Mouse (Mus musculus): ENCODE measurements around the gene Adcy6. TPM values are rescaled to one million over a fixed set of nuclear protein-coding genes. Genes with fewer than 3 reads are reported as not detected.

Adcy6 gene
- total RNA-seq (2021), result 10 to 100 TPM; 33.1 to 36.4 TPM
- long read RNA-seq, experiment 1, partial matches to known transcripts, result 2 of 13 reads
- long read RNA-seq, experiment 1, other reads (novel, unspliced or antisense), result 10 of 13 reads
- long read RNA-seq, experiment 2, partial matches to known transcripts, result 0 of 9 reads
- long read RNA-seq, experiment 2, other reads (novel, unspliced or antisense), result 9 of 9 reads

DNA sequence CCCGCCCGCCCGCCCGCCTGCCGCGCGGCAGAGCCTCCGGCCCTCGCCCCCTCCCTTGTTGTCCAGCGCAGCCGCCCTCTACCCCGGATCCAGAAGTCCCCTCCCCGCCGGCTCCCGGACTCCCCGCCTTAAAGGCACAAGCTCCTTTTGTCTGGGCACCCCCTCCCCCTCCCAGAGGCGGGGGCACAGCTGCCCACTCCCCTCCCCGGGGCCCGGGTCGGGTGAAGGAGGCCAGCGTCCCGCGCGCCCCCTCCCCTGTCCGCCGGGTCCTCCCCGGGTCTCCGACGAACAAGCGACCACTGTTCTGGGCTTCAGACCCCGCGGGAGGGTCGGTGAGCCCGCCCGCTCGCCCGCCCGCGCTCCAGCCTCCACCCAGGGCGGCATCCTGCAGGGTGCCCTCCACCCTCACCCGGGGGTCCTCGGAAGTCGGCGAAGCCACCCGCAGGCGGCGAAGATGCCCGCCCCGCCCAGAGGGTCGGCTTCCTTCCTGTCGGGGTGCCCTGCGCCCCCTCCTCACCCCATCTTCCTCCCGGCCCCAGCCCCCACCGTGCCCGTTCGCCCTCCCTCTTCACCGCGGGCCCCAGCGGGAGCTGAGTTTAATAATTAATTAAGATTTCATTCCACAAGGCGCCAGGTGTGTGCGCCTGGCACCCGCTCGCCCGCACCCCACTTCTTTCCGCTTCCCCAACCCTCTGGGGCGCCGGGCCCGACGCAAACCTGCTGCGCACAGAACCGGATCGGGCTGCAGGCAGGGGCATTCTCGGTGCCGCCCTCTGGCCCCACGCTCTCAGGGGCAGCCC is at the start of gene Adcy6:
Adcy6 (minus strand) TSS at position 746 of the 800 bp plus-strand sequence.
- peak; percentile 86 for DNase-seq
- intact Hi-C loops (cut with DNase I; ENCODE audit: low total_unique reads), result loop anchor here (5.0 kb wide), 1 partner anchor 1363 kb away; the partner anchor contains the start of gene Larp4

DNA sequence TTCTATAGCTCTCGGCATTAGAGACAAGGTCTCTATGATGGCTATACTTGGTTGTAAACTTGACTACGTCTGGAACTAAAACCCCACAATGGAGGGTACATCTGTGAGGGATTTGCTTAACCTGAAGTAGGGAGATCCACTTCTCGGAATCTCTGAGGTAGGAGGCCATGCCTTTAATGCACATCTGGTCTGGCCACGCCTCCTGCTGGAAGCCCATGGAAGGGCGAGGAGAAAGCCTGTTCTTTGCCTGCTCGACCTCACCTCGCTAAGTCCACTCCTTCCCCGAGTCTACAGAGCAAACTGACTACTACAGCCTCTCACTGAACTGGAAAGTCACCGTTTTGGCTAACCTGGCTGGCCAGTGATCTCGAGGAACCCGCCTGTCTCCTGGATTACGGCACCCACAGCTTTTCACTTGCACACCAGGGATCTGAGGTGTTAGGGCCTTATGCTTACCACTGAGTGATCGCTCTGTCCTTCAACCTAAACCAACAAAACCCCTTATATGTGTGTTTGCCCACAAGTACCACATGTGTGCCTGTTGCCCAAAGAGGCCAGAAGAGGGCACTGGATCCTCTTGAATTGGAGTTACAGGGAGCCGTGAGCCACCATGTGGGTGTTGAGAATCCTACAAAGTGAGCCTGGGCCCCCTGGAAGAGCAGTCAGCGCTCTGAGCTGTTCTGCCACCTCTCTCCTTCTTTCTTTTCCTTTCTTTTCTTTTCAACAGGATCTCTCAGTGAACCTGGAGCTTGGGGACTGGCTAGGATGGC is 47.3 kb upstream of the Adcy6 start:
- no peak for DNase-seq
- intact Hi-C loops (cut with DNase I; ENCODE audit: low total_unique reads), result no loop called here

DNA sequence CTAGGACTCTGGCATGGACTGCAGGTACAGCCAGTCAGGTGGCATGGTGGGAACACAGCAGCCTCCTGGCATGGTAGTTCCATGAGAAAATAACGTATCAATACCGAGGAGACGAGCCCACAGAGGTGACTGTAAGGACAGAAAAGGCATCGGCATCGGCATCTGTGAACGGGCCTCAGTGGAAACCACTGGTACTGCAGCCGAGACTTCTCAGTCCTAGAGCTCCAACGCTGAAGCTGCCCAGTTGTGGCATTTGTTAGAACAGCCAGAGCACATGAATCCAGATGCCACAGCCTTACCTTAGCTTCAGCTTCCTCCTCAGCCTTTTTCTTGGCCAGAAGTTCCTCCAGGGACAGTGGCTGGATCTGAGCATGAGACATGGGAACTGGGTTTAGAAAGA is 42.3 kb upstream of the Adcy6 start:
- DNase-seq, result no peak
- intact Hi-C loops (cut with DNase I; ENCODE audit: low total_unique reads), result no loop called here

DNA sequence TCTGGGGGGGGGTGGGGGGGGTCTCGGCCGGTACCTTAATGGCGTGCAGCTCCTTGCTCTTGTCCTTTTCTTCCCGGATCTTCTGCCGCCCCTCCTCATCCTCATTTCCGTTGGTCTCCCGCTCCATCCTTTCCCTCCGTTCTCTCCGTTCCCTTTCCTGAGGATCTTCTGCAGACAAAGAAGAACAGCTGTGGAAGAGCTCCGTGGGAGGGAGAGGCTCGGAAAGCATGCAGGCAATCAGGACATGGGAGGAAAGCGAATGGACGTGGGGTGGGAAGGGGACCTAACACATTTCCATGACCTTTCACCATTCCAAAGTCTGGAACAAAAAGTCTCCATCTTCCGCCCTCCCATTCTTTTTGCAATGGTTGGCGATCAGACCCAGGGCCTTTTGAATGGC is 41.6 kb upstream of the Adcy6 start:
- intact Hi-C loops (cut with DNase I; ENCODE audit: low total_unique reads), result no loop called here
- DNase-seq, result no peak

DNA sequence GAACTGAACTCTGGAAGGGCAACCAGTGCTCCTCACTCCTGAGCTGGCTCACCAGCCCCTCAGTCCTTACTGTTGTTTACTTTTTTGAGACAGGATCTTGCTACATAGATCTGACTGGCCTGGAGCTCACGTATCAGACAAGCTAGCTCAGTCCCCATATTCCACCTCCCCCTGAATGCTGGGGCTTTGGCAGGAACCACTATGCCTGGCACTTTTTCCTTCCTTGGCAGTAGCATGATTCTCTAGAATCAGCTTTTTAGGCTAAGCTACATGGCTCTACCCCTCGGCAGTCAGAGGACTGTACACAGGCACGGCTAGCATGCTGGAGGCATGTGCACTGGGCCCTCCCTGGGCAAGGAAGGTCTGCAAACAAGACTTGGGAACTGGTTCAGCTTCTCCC is 38.2 kb upstream of the Adcy6 start:
- intact Hi-C loops (cut with DNase I; ENCODE audit: low total_unique reads), result no loop called here
- no peak for DNase-seq

DNA sequence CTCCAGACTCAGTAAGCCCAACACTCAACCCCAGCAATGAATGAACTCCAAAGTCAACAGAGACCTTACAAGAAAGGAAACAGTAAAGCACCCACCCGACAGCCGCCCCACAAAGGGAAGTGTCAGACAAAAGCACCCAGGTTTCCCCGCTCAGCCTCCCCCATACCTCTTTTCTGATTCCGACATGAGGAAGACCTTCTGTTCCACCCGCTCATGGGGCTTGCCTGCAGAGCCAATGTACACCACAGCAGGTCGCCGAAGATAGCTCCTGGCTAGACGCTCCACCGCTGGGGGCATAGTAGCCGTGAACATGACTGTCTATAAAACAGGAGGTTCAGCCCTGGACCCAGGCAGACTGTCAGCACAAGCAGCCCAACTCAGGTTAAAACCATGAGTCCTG is 37.4 kb upstream of the Adcy6 start:
- DNase-seq, result no peak
- intact Hi-C loops (cut with DNase I; ENCODE audit: low total_unique reads), result no loop called here

DNA sequence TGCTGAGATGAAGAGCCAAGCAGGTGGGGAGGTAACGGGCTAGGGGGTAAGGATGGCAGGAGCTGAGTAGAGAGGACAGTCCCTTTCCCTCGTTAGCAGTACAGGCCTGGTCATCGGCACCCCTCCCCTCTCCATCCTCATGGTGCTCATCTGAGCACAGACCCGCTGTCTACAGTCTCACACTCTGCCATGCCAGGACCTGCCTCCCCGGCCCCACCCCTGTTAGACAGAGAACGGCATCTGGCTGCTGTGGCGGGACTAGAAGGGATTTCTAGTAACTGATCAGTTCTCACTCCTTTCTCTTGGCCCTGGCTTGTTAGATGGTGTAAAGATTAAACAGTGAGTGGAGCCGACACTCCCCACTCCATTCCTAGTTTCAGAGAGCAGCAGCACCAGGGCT is 36.9 kb upstream of the Adcy6 start:
- intact Hi-C loops (cut with DNase I; ENCODE audit: low total_unique reads), result no loop called here
- no peak for DNase-seq

DNA sequence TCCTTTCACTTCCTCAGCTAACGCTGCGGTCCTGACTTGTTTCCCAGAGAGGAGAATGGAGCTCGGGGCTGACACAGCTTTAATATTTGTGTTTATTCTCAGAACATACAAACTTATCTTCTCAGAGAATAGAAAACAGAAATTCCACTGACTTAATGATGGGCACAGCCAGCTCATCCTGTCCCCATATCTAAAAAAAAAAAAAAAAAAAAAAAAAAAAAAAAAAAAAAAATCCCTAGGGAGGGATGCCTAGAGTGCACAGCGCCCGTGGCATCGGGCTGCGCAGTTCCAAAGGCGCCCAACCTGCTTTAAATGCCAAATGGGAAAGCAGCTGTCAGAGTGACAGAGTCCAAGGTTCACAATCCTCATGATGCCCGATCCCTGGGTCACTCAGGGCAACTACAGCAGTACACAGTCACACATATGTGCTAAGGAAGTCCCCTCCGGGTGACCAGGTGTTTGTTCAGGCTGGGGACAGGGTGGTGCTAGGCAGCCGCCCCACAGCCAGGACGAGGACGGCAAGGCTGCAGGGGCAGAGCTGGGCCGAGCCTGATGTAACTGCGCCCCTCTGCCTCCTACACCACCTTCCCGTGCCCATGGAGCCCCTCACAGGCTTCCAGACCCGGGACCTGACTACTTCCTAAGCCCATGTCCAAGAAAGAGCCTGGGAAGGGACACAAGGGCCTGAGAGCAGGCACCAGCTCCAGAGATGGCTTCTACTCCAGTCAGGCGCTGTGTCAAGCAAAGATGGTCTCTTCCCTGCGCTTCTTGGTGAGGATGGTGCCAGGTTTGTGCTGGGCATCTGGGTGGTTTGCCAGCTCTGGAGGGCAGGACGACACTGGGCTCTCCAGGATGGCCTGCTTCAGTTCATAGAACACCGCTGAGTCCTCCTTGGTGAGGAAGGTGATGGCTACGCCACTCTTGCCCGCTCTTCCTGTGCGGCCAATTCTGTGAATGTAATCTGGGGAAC is 35.5 kb upstream of the Adcy6 start:
- intact Hi-C loops (cut with DNase I; ENCODE audit: low total_unique reads), result no loop called here
- no peak for DNase-seq

DNA sequence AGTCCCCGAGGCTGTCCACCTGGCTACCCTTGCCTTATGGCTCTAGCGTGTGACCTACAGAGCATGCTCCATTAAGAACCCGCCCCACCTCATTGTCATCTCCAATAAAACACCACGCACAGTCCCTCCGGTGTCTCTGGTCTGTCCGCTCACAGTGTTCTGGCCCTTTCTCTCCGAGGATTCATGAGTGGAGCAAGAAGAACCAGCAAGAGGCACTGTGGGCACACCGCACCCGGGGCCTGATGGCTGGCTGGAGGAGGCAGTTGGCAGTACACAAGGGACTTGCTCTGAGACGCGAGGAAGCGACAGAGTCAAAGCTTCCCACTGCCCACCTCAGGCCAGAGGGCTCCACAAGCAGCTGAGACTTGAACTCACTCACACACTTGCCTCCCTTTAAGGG is 34.5 kb upstream of the Adcy6 start:
- intact Hi-C loops (cut with DNase I; ENCODE audit: low total_unique reads), result no loop called here
- no peak for DNase-seq

DNA sequence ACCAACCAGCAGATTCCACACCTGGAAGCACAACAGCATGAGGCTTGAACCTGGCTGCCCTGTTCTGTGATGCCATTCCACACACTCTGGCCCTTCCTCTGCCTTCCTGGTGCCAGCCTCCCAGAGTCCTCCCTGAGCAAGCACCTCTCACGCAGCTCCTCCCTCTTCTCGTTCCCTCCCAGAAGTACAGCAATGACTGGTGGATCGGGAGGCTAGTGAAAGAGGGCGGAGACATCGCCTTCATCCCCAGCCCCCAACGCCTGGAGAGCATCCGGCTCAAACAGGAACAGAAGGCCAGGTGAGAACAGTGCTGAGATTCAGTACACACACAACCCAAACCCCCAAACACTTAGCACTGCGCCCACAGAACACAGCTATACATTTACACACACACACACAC is 30.3 kb upstream of the Adcy6 start:
- DNase-seq, result no peak
- intact Hi-C loops (cut with DNase I; ENCODE audit: low total_unique reads), result no loop called here

DNA sequence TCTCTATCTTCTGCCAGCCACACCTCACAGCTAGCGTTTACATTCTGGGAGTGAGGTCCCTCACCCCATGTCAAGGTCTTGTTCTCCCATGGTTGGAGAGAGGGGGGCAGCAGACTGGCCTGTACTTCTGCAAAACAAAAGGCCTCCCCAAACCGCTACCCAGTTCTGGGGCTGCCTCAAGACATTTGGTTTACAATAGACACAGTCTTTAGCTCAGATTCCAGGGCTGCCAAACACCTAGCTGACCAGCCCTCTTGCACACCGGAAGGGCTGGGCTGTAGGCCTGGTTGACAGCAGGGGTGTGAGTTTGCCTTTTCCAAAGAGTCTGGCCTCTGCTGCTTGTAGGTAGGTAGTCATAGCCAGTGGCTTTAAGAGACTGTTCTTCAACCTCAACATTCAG is 27.3 kb upstream of the Adcy6 start:
- DNase-seq, result no peak
- intact Hi-C loops (cut with DNase I; ENCODE audit: low total_unique reads), result no loop called here

DNA sequence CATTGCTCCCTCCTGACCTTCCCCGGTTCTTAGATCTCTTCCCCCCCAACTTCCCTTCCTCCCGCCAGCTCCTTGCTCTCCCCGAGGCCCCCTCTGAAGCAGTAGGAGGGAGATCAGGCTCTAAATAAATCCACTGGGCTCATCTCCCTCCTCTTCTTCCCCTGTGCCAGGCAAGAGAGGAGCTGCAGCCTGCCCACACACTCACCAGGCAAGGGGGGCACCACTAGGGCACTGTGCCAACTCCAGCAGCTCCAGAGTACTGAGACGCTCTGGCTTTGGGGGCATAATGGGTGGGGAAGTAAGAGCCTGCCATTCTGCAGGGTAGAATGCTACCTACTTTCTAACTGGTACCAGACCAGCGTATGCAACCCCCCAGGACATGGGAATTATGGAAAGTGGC is 26.6 kb upstream of the Adcy6 start:
- DNase-seq, result no peak
- intact Hi-C loops (cut with DNase I; ENCODE audit: low total_unique reads), result no loop called here

DNA sequence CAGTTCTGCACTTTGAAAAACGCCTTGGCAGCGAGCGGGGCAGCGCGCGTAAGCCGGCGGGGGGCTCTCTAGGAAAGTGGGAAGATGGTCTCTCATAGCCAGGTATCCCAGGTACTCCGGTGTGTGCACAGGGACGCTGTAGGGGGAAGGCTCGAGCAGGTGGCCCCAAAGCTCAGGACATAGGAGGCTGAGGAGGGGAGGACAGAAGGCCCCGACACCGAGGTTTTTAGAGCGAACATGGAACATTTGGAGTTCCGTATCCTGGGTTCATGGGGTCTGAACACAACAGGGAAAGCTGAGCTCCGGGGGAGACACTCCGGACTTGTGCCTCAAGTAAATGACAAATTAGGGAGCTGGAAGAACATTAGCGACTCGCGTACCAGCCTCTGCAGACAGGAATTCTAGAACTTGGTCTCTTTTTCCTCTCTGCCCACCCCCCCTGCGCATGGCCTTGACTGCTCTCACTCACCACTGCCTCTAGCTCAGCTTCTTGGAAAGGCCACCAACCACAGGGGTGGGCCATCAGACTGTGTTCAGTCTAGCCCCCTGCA is 25.5 kb upstream of the Adcy6 start:
- intact Hi-C loops (cut with DNase I; ENCODE audit: low total_unique reads), result no loop called here

DNA sequence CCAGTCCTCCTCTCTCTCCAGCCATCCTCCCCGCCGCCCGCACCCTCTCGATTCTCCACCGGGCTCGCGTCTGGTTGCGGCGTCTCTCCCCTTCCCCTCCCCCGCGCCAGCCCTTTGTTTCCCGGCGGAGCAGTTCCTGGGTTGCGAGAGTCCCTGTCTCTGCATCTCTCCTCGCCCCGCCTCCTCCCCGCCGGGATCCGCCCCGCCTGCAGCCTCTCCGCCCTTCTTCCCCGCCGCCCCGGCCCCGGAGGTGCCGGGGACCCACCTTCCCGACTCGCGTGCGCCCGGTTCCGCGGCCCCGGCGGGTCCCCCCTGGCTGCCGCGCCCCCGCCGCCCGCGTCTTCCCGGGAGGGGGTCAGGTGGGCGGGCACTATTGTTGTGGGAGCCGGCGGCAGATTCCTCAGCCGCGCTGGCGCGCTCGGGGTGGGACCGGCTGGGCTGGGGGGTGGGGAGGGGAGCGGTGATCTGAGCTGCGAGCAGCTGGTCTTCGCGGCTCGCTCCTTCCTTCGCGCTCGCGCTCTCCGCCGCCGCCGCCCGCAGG is 24.7 kb upstream of the Adcy6 start:
- intact Hi-C loops (cut with DNase I; ENCODE audit: low total_unique reads), result no loop called here
- peak; percentile 82 for DNase-seq

More for the DNA sequence above, 25.5 kb upstream of the Adcy6 start:
- DNase-seq, result no peak

DNA sequence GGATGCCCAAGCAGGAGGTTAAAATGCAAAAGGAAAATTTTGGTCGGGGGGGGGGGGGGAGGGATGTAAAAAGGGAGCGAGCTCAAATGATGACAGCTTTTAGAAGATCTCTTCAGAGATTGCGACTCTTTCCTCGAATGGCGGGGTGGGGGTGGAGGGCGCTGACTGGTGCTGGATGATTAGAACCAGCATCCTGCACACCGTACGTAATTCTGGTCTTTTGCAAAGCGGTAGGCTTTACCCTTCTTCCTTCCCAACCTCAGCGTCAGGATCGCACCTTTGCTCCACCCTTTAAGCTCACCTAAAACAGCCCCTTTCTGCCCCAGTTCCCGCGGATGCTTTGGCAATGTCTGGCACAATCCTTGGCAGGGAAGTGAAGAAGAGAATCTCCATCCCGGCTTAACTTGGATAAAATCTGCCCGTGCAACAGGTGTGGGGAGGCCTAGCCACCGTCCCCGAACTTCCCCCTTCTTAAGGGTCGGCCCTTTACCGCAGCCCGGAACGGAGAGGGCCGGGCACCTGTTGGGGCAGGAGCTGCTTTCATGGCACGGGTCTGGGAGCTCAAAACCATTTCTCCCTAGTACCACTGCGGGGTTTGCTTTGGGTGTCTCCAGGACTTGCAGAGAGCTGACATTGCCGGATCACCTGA is 24.1 kb upstream of the Adcy6 start:
- DNase-seq, result no peak
- intact Hi-C loops (cut with DNase I; ENCODE audit: low total_unique reads), result loop anchor here (2.0 kb wide), 1 partner anchor 67 kb away; no protein-coding TSS in a partner anchor

DNA sequence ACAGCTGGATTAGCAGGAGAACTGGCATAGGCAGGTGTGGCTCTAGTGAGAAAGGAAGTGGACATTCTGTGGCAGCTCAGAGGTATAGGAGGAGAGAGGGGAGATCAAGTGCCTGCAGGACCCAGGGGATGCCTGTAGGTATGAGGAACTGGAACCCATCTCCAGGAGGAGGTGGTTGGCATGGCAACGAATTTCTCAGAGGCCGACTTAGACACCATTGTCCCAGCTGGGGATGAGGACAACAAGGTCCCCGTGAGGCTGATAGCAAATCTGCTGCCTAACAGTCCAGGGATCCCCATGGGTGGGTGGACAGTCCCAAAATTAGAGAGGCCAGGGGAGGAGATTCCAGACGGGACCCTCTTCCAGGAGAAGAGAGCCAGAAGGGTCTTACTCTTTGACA is 23.0 kb upstream of the Adcy6 start:
- intact Hi-C loops (cut with DNase I; ENCODE audit: low total_unique reads), result loop anchor here (2.0 kb wide), 1 partner anchor 68 kb away; no protein-coding TSS in a partner anchor
- DNase-seq, result no peak

DNA sequence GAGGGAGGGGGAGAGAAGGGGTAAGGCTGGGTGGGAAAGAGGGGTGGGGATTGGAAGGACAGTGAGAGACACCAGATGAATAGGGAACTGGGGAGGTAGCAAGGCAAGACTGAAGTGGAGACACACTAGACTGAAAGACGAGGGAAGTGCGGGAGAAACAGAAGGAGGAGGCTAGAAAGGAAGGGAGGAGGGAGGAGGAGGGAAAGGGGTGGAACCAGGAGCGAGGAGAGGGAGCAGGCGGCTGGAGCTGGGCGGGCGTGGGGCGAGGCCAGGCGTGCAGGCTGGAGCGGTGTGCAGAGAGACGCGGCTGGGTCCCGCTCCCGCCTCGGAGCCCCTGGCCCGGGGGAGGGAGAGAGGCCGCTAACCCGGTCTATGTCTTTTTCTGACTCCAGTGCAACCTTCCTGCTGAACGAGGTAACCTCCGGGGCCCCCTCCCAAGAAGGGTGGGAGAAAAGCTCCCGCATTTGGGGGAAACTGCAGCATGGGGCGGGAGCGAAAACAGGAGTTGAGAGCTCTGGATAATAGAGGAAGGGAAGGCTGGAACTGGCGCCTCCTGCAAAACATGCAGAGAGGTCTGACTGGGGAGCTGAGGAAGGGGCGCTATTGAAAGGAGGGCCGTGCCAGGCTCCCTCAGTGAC is 22.4 kb upstream of the Adcy6 start:
- intact Hi-C loops (cut with DNase I; ENCODE audit: low total_unique reads), result loop anchor here (2.0 kb wide), 1 partner anchor 69 kb away; no protein-coding TSS in a partner anchor
- peak; percentile 77 for DNase-seq

DNA sequence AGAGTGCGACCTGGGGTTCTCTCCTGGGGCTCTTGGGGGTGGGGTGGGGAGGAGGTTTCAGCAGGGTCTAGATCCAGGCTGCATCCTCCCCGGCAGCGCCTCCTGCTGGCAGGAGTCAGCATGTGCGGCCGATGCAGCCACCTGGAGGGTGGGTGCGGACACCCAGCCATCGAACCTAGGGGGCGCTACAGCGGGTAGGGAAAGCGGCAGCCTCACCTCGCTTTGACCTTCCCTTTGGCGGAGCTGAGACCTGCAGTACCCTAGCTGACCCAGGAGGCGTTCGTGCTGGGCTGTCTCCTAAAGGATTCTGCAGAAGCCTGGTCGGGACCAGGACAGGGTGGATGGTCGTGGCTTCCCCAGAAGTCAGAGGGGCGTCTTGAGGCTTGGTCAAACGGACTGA is 21.6 kb upstream of the Adcy6 start:
- DNase-seq, result peak; percentile 90
- intact Hi-C loops (cut with DNase I; ENCODE audit: low total_unique reads), result no loop called here
